1 mouse cellular context compared by ENCODE assay signal in the genomic region with DNA sequence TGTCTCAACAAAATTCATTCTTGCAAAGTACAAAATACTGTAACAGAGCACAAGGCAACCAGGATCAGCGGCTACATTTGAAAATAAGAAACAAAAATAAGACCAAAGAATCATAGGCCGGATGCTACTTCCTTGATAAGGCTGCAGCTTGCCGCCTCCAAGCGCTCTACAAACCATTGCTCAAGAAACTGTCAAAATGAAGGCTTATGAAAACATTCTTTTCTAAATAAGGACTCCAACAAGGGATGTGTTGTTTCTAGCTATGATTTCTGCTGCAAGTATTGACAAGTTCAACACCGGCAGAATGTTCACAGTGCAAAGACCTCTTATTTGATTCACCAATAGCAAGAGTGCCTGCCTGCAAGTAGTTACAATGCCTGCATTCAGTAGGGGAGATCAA.
TF ChIP-seq lines count a peak whose summit lies in the region.

No protein-coding gene starts in this region.

TF ChIP-seq in CH12.LX, 34 proteins besides CTCF, POLR2A, EP300 and RAD21 (continued from another document):
- TF ChIP-seq MAX (IDR thresholded peaks at IDR 0.05; ENCODE audit: low read length) (no peak), ZNF384 (IDR thresholded peaks at IDR 0.05; ENCODE audit: low read depth, low read length) (no peak), ZC3H11A (IDR thresholded peaks at IDR 0.05; ENCODE audit: low read depth, low read length) (no peak), JUND (conservative IDR thresholded peaks at IDR 0.05; ENCODE audit: low read depth, low read length) (no peak), MAZ (IDR thresholded peaks at IDR 0.05; ENCODE audit: low read depth, low read length) (no peak), IRF4 (IDR thresholded peaks at IDR 0.05; ENCODE audit: low read depth, low read length) (no peak), JUN (IDR thresholded peaks at IDR 0.05; ENCODE audit: insufficient read depth, low read depth, low read length) (no peak), CHD1 (IDR thresholded peaks at IDR 0.05; ENCODE audit: low read depth, low read length) (no peak), MEF2A (IDR thresholded peaks at IDR 0.05; ENCODE audit: borderline replicate concordance, low read depth, low read length) (no peak), SMC3 (IDR thresholded peaks at IDR 0.05; ENCODE audit: low read depth, low read length) (no peak), ETS1 (conservative IDR thresholded peaks at IDR 0.05; ENCODE audit: low read depth, low read length) (no peak), NELFE (IDR thresholded peaks at IDR 0.05; ENCODE audit: low read depth, low read length) (no peak), USF2 (conservative IDR thresholded peaks at IDR 0.05; ENCODE audit: low read depth, low read length) (no peak), NRF1 (IDR thresholded peaks at IDR 0.05; ENCODE audit: low read depth, low read length) (no peak), RCOR1 (conservative IDR thresholded peaks at IDR 0.05; ENCODE audit: low read depth, low read length) (no peak), TCF12 (IDR thresholded peaks at IDR 0.05; ENCODE audit: low read depth, low read length) (no peak), ZKSCAN1 (IDR thresholded peaks at IDR 0.05; ENCODE audit: borderline replicate concordance, low read depth, low read length) (no peak), GABPA (IDR thresholded peaks at IDR 0.05; ENCODE audit: insufficient replicate concordance, low read depth, low read length) (no peak)
